Mouse (Mus musculus) brain, embryonic 18.5 days (tissue): ENCODE data around the gene Nrxn2.

Experiments used
- DNase-seq: peaks from one replicate; pipeline ENCODE4 v3.0.0-alpha.2; 2012; ENCODE audit warnings: low read depth, low spot score

The Nrxn2 gene

GRCm38 (mm10) chr19:6418233-6418879 is at the start of gene Nrxn2:
Nrxn2 (plus strand) TSS chr19:6418731.
- peak; percentile 93 for DNase-seq

GRCm38 (mm10) chr19:6370175-6370574 is 48.4 kb upstream of the Nrxn2 start:
- no peak for DNase-seq

GRCm38 (mm10) chr19:6372433-6372832 is 46.1 kb upstream of the Nrxn2 start:
- no peak for DNase-seq

- no peak for DNase-seq
Observed at GRCm38 (mm10) chr19:6373539-6374400, 44.8 kb upstream of the Nrxn2 start.

GRCm38 (mm10) chr19:6374571-6374970 is 44.0 kb upstream of the Nrxn2 start:
- no peak for DNase-seq

- DNase-seq = no peak
Observed at GRCm38 (mm10) chr19:6375423-6376254, 42.9 kb upstream of the Nrxn2 start.

GRCm38 (mm10) chr19:6376255-6376564 is 42.3 kb upstream of the Nrxn2 start:
- DNase-seq = no peak

- DNase-seq = no peak
Observed at GRCm38 (mm10) chr19:6376643-6377042, 41.9 kb upstream of the Nrxn2 start.

- DNase-seq = no peak
Observed at GRCm38 (mm10) chr19:6377327-6378040, 41.0 kb upstream of the Nrxn2 start.

GRCm38 (mm10) chr19:6380411-6381166 is 37.9 kb upstream of the Nrxn2 start:
- no peak for DNase-seq

- DNase-seq = no peak
Observed at GRCm38 (mm10) chr19:6381238-6381637, 37.3 kb upstream of the Nrxn2 start.

GRCm38 (mm10) chr19:6382323-6382924 is 36.1 kb upstream of the Nrxn2 start:
- DNase-seq = no peak

- no peak for DNase-seq
Observed at GRCm38 (mm10) chr19:6383470-6383869, 35.1 kb upstream of the Nrxn2 start.

- DNase-seq = no peak
Observed at GRCm38 (mm10) chr19:6384128-6384527, 34.4 kb upstream of the Nrxn2 start, which contains the start of gene Pygm. Pygm (plus strand) TSS chr19:6384399.

- DNase-seq = no peak
Observed at GRCm38 (mm10) chr19:6384954-6385353, 33.6 kb upstream of the Nrxn2 start.

- no peak for DNase-seq
Observed at GRCm38 (mm10) chr19:6385419-6385818, 33.1 kb upstream of the Nrxn2 start.

- no peak for DNase-seq
Observed at GRCm38 (mm10) chr19:6385821-6386220, 32.7 kb upstream of the Nrxn2 start.

- no peak for DNase-seq
Observed at GRCm38 (mm10) chr19:6386234-6386633, 32.3 kb upstream of the Nrxn2 start.

- no peak for DNase-seq
Observed at GRCm38 (mm10) chr19:6388006-6388405, 30.5 kb upstream of the Nrxn2 start.

GRCm38 (mm10) chr19:6389803-6390202 is 28.7 kb upstream of the Nrxn2 start:
- no peak for DNase-seq
